Mouse (Mus musculus): ENCODE results near the gene Gm45717.

DNA sequence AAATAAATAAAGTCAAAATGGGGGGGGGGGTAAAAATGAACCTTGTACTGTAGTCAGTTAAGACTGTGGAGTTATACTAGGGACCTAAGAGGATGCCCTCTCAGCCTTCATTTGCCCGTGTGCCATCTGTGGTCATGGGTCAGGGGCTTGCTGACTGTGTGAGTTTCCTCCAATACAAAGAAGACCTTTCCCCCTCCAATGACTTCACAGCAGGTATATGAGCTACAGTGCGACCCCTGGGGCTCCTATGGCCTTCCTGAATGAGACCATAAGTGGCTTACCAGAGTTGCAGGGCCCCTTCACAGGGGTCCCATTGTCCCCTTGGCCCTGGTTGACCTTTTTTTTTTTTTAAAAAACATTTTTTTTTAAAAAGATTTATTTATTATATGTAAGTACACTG is 5.7 kb upstream of the Gm45717 start:
- TF ChIP-seq CTCF (IDR thresholded peaks at IDR 0.05), result no peak
- no peak for TF ChIP-seq EP300 (IDR thresholded peaks at IDR 0.05; ENCODE audit: insufficient read depth, low read depth, low read length)
- no peak for TF ChIP-seq POLR2A (IDR thresholded peaks at IDR 0.05; ENCODE audit: insufficient read depth, low read depth, low read length)
